Mouse (Mus musculus): ENCODE measurements around the gene Tra2a.

Tra2a gene

DNA sequence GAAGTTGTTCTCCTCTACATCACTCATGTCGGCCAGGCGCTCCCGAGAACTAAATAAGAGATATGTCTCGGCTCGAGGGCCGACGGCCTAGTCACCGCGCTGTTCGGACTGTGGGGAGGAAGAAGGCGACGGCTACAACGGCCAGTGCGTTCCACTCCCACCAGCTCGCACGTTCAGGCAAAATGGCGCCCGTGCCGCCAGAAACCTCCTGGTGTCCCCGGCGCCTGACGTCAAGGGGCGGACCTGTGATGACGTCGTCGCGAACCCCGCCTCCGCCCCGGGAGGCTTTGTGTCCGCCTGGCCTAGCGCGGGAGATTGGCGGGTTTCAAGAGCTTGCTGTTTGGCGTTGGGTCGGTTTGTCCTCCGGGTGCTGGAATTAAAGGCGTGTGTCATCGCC is at the start of gene Tra2a:
Tra2a (minus strand) TSS at position 187 of the 397 bp plus-strand sequence.
- TF ChIP-seq POU5F1 (IDR thresholded peaks at IDR 0.05; ENCODE audit: borderline replicate concordance, low read length) (no peak), CTCF (conservative IDR thresholded peaks at IDR 0.05; ENCODE audit: low read length) (no peak), NANOG (IDR thresholded peaks at IDR 0.05; ENCODE audit: borderline replicate concordance, low read length) (no peak)
- peaks cover 25% of the 10 kb centered on the region for H3K36me3 ChIP-seq (ENCODE audit: insufficient read depth, low read length)
- H3K9me3 ChIP-seq (ENCODE audit: low read length): no peaks in the 10 kb centered on the region
- no peaks in the 10 kb centered on the region for H3K27me3 ChIP-seq (ENCODE audit: insufficient read depth, low read length)
- peak within 1 kb of the TSS; percentile 98 for H3K4me3 ChIP-seq (replicated peaks; ENCODE audit: low read length)
- H3K4me1 ChIP-seq (replicated peaks; ENCODE audit: low read depth, low read length): peaks cover 66% of the 10 kb centered on the region

DNA sequence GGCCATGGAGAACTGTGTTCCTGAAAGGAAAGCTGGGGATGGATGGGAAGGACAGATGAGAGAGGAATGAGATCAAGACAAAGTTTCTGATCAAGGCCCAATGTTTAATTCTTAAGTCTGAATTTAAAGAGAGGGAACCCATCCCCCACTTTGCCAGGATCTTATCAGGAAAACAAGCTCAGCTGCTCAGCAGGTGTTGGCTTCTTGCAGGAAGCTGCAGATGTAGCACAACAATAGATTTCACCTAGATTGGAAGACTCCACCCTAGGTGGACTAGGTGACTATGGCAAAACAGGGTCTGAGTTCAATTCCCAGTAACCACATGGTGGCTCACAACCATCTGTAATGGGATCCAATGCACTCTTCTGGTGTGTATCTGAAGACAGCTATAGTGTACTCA is 34.5 kb upstream of the Tra2a start:
- no peak for TF ChIP-seq POU5F1 (IDR thresholded peaks at IDR 0.05; ENCODE audit: borderline replicate concordance, low read length)
- TF ChIP-seq NANOG (IDR thresholded peaks at IDR 0.05; ENCODE audit: borderline replicate concordance, low read length): no peak
- TF ChIP-seq CTCF (conservative IDR thresholded peaks at IDR 0.05; ENCODE audit: low read length): no peak
- H3K9me3 ChIP-seq (ENCODE audit: low read length): no peaks in the 10 kb centered on the region
- H3K36me3 ChIP-seq (ENCODE audit: insufficient read depth, low read length): no peaks in the 10 kb centered on the region
- H3K4me3 ChIP-seq (replicated peaks; ENCODE audit: low read length): 0 out of 2 replicates have a peak overlapping the region, but pooled peaks have one; percentile 21
- H3K4me1 ChIP-seq (replicated peaks; ENCODE audit: low read depth, low read length): peaks cover 65% of the 10 kb centered on the region
- no peaks in the 10 kb centered on the region for H3K27me3 ChIP-seq (ENCODE audit: insufficient read depth, low read length)

DNA sequence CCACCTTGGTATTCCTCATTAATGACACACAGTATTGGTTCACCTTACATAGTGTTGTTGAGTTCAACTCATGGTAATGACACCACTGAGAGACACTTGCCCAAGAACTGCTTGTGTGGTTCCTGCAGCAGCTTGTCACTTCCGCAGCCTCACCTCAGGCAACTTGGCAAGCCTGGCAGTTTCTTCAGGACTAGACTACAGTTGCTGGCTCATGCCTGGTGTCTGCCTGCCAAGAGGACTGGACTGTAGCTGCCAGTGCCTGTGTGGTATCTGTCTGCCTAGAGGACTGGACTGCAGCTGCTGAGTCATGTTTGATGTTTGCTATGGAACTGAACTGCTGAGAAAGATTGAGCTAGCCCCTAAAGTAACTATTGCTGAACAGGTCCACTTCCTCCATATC is 18.3 kb upstream of the Tra2a start:
- H3K27me3 ChIP-seq (ENCODE audit: insufficient read depth, low read length): no peaks in the 10 kb centered on the region
- H3K4me3 ChIP-seq (replicated peaks; ENCODE audit: low read length): no peak overlapping the region
- no peak for TF ChIP-seq NANOG (IDR thresholded peaks at IDR 0.05; ENCODE audit: borderline replicate concordance, low read length)
- no peak for TF ChIP-seq CTCF (conservative IDR thresholded peaks at IDR 0.05; ENCODE audit: low read length)
- no peak for TF ChIP-seq POU5F1 (IDR thresholded peaks at IDR 0.05; ENCODE audit: borderline replicate concordance, low read length)

DNA sequence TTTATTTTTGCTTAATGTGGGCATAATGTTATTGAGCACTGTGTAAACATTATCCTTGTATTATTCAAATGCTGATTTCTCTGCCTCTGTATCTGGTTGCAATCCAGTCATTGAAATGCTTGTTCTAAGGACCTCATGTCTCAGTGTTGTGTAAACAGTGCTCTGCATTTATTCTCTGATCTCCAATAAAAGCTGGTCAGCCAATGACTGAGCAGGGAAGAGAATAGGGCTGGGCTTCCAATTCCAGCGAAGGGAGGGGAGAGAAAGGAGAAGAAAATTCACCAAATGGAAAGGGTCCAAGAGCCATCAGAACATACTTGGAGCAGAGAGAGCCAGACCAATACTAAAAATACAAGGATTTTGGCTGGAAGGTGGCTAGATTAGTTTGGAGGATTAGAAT is 17.1 kb upstream of the Tra2a start:
- peaks cover 44% of the 10 kb centered on the region for H3K9me3 ChIP-seq (ENCODE audit: low read length)
- TF ChIP-seq NANOG (IDR thresholded peaks at IDR 0.05; ENCODE audit: borderline replicate concordance, low read length) (no peak), CTCF (conservative IDR thresholded peaks at IDR 0.05; ENCODE audit: low read length) (no peak), POU5F1 (IDR thresholded peaks at IDR 0.05; ENCODE audit: borderline replicate concordance, low read length) (no peak)
- H3K27me3 ChIP-seq (ENCODE audit: insufficient read depth, low read length): no peaks in the 10 kb centered on the region
- no peaks in the 10 kb centered on the region; the same call in 1 of the 2 replicates for H3K4me1 ChIP-seq (replicated peaks; ENCODE audit: low read depth, low read length)
- peaks cover 9% of the 10 kb centered on the region for H3K36me3 ChIP-seq (ENCODE audit: insufficient read depth, low read length)
- H3K4me3 ChIP-seq (replicated peaks; ENCODE audit: low read length): no peak overlapping the region

More for the DNA sequence above, 18.3 kb upstream of the Tra2a start:
- H3K9me3 ChIP-seq (ENCODE audit: low read length): peaks cover 32% of the 10 kb centered on the region
- peaks cover 8% of the 10 kb centered on the region for H3K4me1 ChIP-seq (replicated peaks; ENCODE audit: low read depth, low read length)
- peaks cover 5% of the 10 kb centered on the region for H3K36me3 ChIP-seq (ENCODE audit: insufficient read depth, low read length)

DNA sequence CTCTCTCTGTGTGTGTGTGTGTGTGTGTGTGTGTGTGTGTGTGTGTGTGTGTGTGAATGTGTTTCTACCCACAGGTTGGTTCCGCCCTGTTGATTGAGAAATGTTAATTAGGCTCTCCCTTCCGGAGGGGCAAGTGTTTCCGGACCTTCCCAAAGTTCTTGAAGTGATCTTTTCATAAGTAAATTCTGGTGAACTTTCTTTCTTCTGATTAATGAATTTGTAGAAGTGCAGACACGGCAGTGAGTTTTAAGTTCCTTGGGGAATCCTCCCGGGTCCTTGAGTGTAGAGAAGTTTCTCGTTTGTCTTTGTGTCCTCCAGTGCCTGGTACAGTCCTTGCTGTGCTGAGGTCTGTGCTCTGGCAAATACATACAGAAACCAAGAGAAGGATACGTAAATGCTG is 11.5 kb upstream of the Tra2a start:
- Histone ChIP-seq H3K27me3 (ENCODE audit: insufficient read depth, low read length) (no peaks in the 10 kb centered on the region), H3K9me3 (ENCODE audit: low read length) (peaks cover 80% of the 10 kb centered on the region), H3K4me3 (replicated peaks; ENCODE audit: low read length) (no peak overlapping the region), H3K4me1 (replicated peaks; ENCODE audit: low read depth, low read length) (peaks cover 22% of the 10 kb centered on the region), H3K36me3 (ENCODE audit: insufficient read depth, low read length) (peaks cover 23% of the 10 kb centered on the region)
- TF ChIP-seq CTCF (conservative IDR thresholded peaks at IDR 0.05; ENCODE audit: low read length) (no peak), NANOG (IDR thresholded peaks at IDR 0.05; ENCODE audit: borderline replicate concordance, low read length) (no peak)

DNA sequence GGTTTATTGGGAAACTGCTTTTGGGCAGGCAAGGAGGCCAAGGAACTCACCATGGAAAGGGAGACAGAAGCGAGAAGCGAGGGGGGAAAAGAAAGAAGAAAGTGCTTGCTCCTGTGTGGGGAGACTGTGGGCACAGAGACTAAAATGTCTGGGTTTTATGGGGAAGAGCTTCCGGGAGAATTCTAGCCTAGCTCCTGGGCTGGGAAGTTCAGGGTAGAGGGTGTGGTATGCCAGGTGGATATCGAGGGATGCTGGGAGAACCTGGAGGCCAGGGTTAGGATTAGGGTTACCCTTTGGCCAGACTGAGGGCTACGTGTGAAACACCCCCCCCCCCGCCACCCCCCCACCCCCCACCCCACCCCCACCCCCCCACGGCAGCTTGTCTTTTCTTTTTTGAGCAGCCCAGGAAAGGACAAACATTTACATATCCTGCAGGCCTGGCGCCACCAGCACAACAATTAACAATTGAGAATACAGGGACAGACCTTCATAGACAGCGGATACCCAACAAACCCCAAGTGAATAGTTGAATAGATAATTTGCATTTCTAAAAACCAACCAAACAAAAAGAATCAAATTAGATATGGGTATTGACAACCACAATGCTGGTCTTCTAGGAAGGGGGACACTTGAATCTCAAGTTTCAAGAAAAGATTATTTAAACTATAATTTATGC is 10.7 kb upstream of the Tra2a start:
- TF ChIP-seq POU5F1 (IDR thresholded peaks at IDR 0.05; ENCODE audit: borderline replicate concordance, low read length) (no peak), CTCF (conservative IDR thresholded peaks at IDR 0.05; ENCODE audit: low read length) (no peak), NANOG (IDR thresholded peaks at IDR 0.05; ENCODE audit: borderline replicate concordance, low read length) (no peak)
- peaks cover 72% of the 10 kb centered on the region for H3K9me3 ChIP-seq (ENCODE audit: low read length)
- H3K27me3 ChIP-seq (ENCODE audit: insufficient read depth, low read length): no peaks in the 10 kb centered on the region
- peaks cover 23% of the 10 kb centered on the region for H3K36me3 ChIP-seq (ENCODE audit: insufficient read depth, low read length)
- H3K4me3 ChIP-seq (replicated peaks; ENCODE audit: low read length): peak overlapping the region; percentile 51
- peaks cover 27% of the 10 kb centered on the region for H3K4me1 ChIP-seq (replicated peaks; ENCODE audit: low read depth, low read length)

DNA sequence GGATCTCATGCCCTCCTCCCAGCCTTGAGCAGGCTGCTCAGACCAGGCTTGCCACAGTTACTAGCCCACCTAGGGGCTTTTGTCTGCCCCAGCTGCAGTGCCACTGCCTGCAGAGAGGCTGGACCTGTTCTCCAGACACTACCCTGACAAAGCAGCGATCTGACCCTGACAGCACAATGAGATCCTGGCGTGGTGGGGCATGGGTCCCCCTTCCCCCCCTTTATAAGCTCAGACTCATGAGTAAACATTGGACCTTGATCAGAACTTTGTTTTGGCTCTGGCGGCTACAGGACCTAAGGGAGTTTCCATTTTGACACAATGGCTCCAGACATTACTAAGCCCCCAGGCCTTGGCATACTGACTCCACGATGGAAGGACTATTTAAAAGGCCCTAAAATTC is 10.1 kb upstream of the Tra2a start:
- peaks cover 30% of the 10 kb centered on the region for H3K4me1 ChIP-seq (replicated peaks; ENCODE audit: low read depth, low read length)
- H3K4me3 ChIP-seq (replicated peaks; ENCODE audit: low read length): peak overlapping the region; percentile 51
- H3K36me3 ChIP-seq (ENCODE audit: insufficient read depth, low read length): peaks cover 23% of the 10 kb centered on the region
- H3K9me3 ChIP-seq (ENCODE audit: low read length): peaks cover 66% of the 10 kb centered on the region
- TF ChIP-seq NANOG (IDR thresholded peaks at IDR 0.05; ENCODE audit: borderline replicate concordance, low read length) (no peak), CTCF (conservative IDR thresholded peaks at IDR 0.05; ENCODE audit: low read length) (no peak), POU5F1 (IDR thresholded peaks at IDR 0.05; ENCODE audit: borderline replicate concordance, low read length) (no peak)
- H3K27me3 ChIP-seq (ENCODE audit: insufficient read depth, low read length): no peaks in the 10 kb centered on the region

DNA sequence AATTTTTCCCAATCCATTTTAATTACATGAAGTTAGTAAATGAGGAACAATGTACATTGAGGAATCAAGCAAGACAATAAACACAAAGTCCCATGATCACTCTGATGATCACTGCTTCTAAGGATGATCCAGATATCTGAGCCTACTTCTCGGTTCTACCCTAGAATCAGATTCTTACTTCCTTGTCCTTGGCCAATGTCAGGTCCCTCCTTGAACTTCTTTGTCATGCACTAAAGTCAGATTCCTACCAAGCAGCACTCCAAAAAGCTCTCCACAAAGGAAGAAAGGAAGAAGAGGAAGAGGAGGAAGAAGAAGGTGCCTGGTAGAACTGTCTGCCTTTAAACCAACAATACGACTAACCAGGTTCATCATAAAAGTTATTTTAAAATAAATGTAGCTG is 9.0 kb upstream of the Tra2a start:
- Histone ChIP-seq H3K9me3 (ENCODE audit: low read length) (peaks cover 55% of the 10 kb centered on the region), H3K4me3 (replicated peaks; ENCODE audit: low read length) (no peak overlapping the region), H3K4me1 (replicated peaks; ENCODE audit: low read depth, low read length) (peaks cover 40% of the 10 kb centered on the region), H3K27me3 (ENCODE audit: insufficient read depth, low read length) (no peaks in the 10 kb centered on the region), H3K36me3 (ENCODE audit: insufficient read depth, low read length) (peaks cover 18% of the 10 kb centered on the region)
- peak; percentile 84 for TF ChIP-seq POU5F1 (IDR thresholded peaks at IDR 0.05; ENCODE audit: borderline replicate concordance, low read length)
- no peak for TF ChIP-seq CTCF (conservative IDR thresholded peaks at IDR 0.05; ENCODE audit: low read length)
- TF ChIP-seq NANOG (IDR thresholded peaks at IDR 0.05; ENCODE audit: borderline replicate concordance, low read length): no peak

DNA sequence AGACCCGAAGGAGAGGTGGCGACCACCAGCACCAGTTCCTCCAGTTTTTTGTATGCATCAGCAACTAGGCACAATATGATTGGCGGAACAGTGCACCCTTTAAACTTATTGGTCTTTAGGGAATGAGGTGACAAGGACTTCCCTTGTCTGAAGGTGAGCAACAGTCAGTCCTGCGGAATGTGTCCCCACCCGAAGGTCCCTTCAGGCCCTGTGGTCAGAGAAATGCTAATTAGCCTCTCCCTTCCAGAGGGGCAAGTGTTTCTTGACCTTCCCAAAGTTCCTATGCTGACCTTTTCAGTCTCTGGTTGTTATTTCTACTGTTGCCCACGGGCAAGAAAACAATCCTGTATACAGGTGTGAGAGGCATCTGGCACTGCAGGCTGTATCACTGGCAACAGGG is 8.0 kb upstream of the Tra2a start:
- Histone ChIP-seq H3K27me3 (ENCODE audit: insufficient read depth, low read length) (no peaks in the 10 kb centered on the region), H3K9me3 (ENCODE audit: low read length) (peaks cover 45% of the 10 kb centered on the region), H3K4me1 (replicated peaks; ENCODE audit: low read depth, low read length) (peaks cover 50% of the 10 kb centered on the region), H3K4me3 (replicated peaks; ENCODE audit: low read length) (no peak overlapping the region), H3K36me3 (ENCODE audit: insufficient read depth, low read length) (peaks cover 15% of the 10 kb centered on the region)
- TF ChIP-seq CTCF (conservative IDR thresholded peaks at IDR 0.05; ENCODE audit: low read length) (no peak), POU5F1 (IDR thresholded peaks at IDR 0.05; ENCODE audit: borderline replicate concordance, low read length) (no peak), NANOG (IDR thresholded peaks at IDR 0.05; ENCODE audit: borderline replicate concordance, low read length) (no peak)
